Mouse (Mus musculus): ENCODE measurements around the gene Lyl1.

- TF ChIP-seq POLR2A (IDR thresholded peaks at IDR 0.05; ENCODE audit: borderline replicate concordance, low read depth, low read length): no peak
- TF ChIP-seq CTCF (IDR thresholded peaks at IDR 0.05; ENCODE audit: low read depth, low read length): no peak
These were observed 38.1 kb downstream of the Lyl1 start for GRCm38 (mm10) chr8:84739401-84739742.
